Mouse (Mus musculus) stomach, embryonic 14.5 days (tissue): ENCODE measurements around the gene Celsr3. TPM values are rescaled to one million over a fixed set of nuclear protein-coding genes. Genes with fewer than 3 reads are reported as not detected.
A peak's percentile ranks its signal among the peaks of the same experiment; 100 is the strongest.

Source experiments
- ATAC-seq: fragments of 200-750 bp; cut with Nextera tagmentation; 2 replicates; pipeline ENCODE4 v1.8.0; 2017; ENCODE audit warnings: low read depth, moderate TSS enrichment; ENCODE audit not compliant: insufficient number of reproducible peaks, insufficient read depth, low FRiP score
- H3K27ac ChIP-seq: fragments of 300-500 bp; sonication (generic); 2 replicates; pipeline ENCODE4 v1.5.1; 2014; ENCODE audit warnings: mild to moderate bottlenecking, low read length, moderate library complexity, mixed read lengths
- H3K27me3 ChIP-seq: fragments of 300-500 bp; sonication (generic); 2 replicates; pipeline ENCODE4 v1.6.1; 2014; ENCODE audit warnings: low read length, control low read depth, mixed read lengths; ENCODE audit not compliant: control insufficient read depth, insufficient read depth
- H3K36me3 ChIP-seq: fragments of 300-500 bp; sonication (generic); 2 replicates; pipeline ENCODE4 v1.6.1; 2014; ENCODE audit warnings: mild to moderate bottlenecking, control low read depth, low read length, moderate library complexity, mixed read lengths; ENCODE audit not compliant: control insufficient read depth, insufficient read depth
- H3K4me1 ChIP-seq: fragments of 300-500 bp; sonication (generic); 2 replicates; pipeline ENCODE4 v1.6.1; 2014; ENCODE audit warnings: low read length, control low read depth, mixed read lengths; ENCODE audit not compliant: control insufficient read depth, insufficient read depth
- H3K4me2 ChIP-seq: fragments of 300-500 bp; sonication (generic); replicated peaks from 2 replicates; pipeline ENCODE4 v1.6.1; 2014; ENCODE audit warnings: low read depth, low read length, control low read depth
- H3K4me3 ChIP-seq: fragments of 300-500 bp; sonication (generic); 2 replicates; pipeline ENCODE4 v1.5.1; 2014; ENCODE audit warnings: low read depth, low read length, control low read depth
- H3K9ac ChIP-seq: fragments of 300-500 bp; sonication (generic); replicated peaks from 2 replicates; pipeline ENCODE4 v1.6.1; 2014; ENCODE audit warnings: low read depth, mild to moderate bottlenecking, control low read depth, low read length, moderate library complexity, mixed read lengths
- H3K9me3 ChIP-seq: fragments of 300-500 bp; sonication (generic); 2 replicates; pipeline ENCODE4 v1.6.1; 2016; ENCODE audit warnings: low read depth, low read length, control low read depth; ENCODE audit not compliant: control insufficient read depth
- WGBS: fragments of 180-500 bp; shearing (Covaris S2); extraction: QIAGEN DNeasy Blood & Tissue Kit; methylation state at CpG from one replicate; pipeline ENCODE4 v1.1.7; 2014; 5-methylcytosine and 5-hydroxymethylcytosine counted together
- polyA plus RNA-seq: library from polyadenylated mRNA; unstranded; fragments of >200 nt; fragmentation: Nextera tagmentation; extraction: Ambion mirVana; gene quantifications from 2 replicates; pipeline ENCODE4 v1.2.1, GENCODE M21; 2014

Gene Celsr3
- polyA plus RNA-seq, 1 experiment from 2014 or later, result 1.8 TPM

- Histone ChIP-seq H3K9me3 (no peaks in the 10 kb centered on the region), H3K4me2 (peak overlapping the region; percentile 84), H3K9ac (no peak overlapping the region; the same call in 1 of the 2 replicates), H3K4me3 (peak overlapping the region; percentile 79), H3K27me3 (no peaks in the 10 kb centered on the region), H3K36me3 (peaks cover 27% of the 10 kb centered on the region), H3K27ac (0 out of 2 replicates have a peak overlapping the region, but pooled peaks have one; percentile 15), H3K4me1 (peaks cover 16% of the 10 kb centered on the region; the same call in 1 of the 2 replicates)
- WGBS, result 67% methylated on average over 5 of the region's 5 CpGs
- ATAC-seq, result no peak
These were observed 16.9 kb upstream of the Celsr3 start for GRCm38 (mm10) chr9:108809188-108809587.

GRCm38 (mm10) chr9:108809723-108810122 lies 16.4 kb upstream of the Celsr3 start:
- H3K4me2 ChIP-seq, result peak overlapping the region; percentile 84; the same call in 1 of the 2 replicates
- no peak for ATAC-seq
- 0 out of 2 replicates have a peak overlapping the region, but pooled peaks have one; percentile 15 for H3K27ac ChIP-seq
- 68% methylated on average over 6 of the region's 6 CpGs for whole genome bisulfite sequencing
- no peak overlapping the region for H3K4me3 ChIP-seq
- no peaks in the 10 kb centered on the region for H3K27me3 ChIP-seq
- no peaks in the 10 kb centered on the region for H3K9me3 ChIP-seq
- H3K9ac ChIP-seq, result no peak overlapping the region
- H3K36me3 ChIP-seq, result peaks cover 22% of the 10 kb centered on the region
- peaks cover 16% of the 10 kb centered on the region; the same call in 1 of the 2 replicates for H3K4me1 ChIP-seq

- no peak for ATAC-seq
- Histone ChIP-seq H3K9me3 (no peaks in the 10 kb centered on the region), H3K4me1 (peaks cover 16% of the 10 kb centered on the region; the same call in 1 of the 2 replicates), H3K36me3 (peaks cover 22% of the 10 kb centered on the region), H3K9ac (no peak overlapping the region), H3K27ac (no peak overlapping the region), H3K4me3 (no peak overlapping the region), H3K4me2 (no peak overlapping the region), H3K27me3 (no peaks in the 10 kb centered on the region)
- WGBS, result 83% methylated on average over 5 of the region's 5 CpGs
These were observed 15.6 kb upstream of the Celsr3 start for GRCm38 (mm10) chr9:108810516-108810915.

GRCm38 (mm10) chr9:108815557-108815956 lies 10.6 kb upstream of the Celsr3 start:
- 83% methylated on average over 7 of the region's 7 CpGs for WGBS
- no peak overlapping the region for H3K27ac ChIP-seq
- H3K27me3 ChIP-seq, result no peaks in the 10 kb centered on the region
- ATAC-seq, result no peak
- no peak overlapping the region for H3K9ac ChIP-seq
- H3K4me3 ChIP-seq, result no peak overlapping the region
- H3K9me3 ChIP-seq, result no peaks in the 10 kb centered on the region
- H3K36me3 ChIP-seq, result peaks cover 27% of the 10 kb centered on the region
- no peak overlapping the region for H3K4me2 ChIP-seq
- H3K4me1 ChIP-seq, result no peaks in the 10 kb centered on the region

GRCm38 (mm10) chr9:108819495-108819894 lies 6.6 kb upstream of the Celsr3 start:
- Histone ChIP-seq H3K27ac (no peak overlapping the region), H3K4me3 (no peak overlapping the region), H3K9me3 (no peaks in the 10 kb centered on the region), H3K4me1 (no peaks in the 10 kb centered on the region), H3K4me2 (no peak overlapping the region), H3K9ac (no peak overlapping the region), H3K27me3 (peaks cover 12% of the 10 kb centered on the region; the same call in 1 of the 2 replicates), H3K36me3 (peaks cover 18% of the 10 kb centered on the region)
- ATAC-seq, result no peak
- WGBS, result 68% methylated on average over 3 of the region's 3 CpGs

- no peak for ATAC-seq
- peaks cover 17% of the 10 kb centered on the region for H3K36me3 ChIP-seq
- H3K9ac ChIP-seq, result no peak overlapping the region
- H3K4me3 ChIP-seq, result no peak overlapping the region
- H3K27ac ChIP-seq, result no peak overlapping the region
- no peak overlapping the region for H3K4me2 ChIP-seq
- peaks cover 18% of the 10 kb centered on the region for H3K27me3 ChIP-seq
- WGBS, result 65% methylated on average over 5 of the region's 5 CpGs
- no peaks in the 10 kb centered on the region for H3K9me3 ChIP-seq
- H3K4me1 ChIP-seq, result no peaks in the 10 kb centered on the region
These were observed 6.0 kb upstream of the Celsr3 start for GRCm38 (mm10) chr9:108820077-108820476.

- Histone ChIP-seq H3K36me3 (no peaks in the 10 kb centered on the region), H3K9ac (no peak overlapping the region), H3K27me3 (peaks cover 52% of the 10 kb centered on the region), H3K27ac (no peak overlapping the region), H3K4me1 (no peaks in the 10 kb centered on the region), H3K9me3 (no peaks in the 10 kb centered on the region), H3K4me2 (no peak overlapping the region; the same call in 1 of the 2 replicates), H3K4me3 (no peak overlapping the region)
- ATAC-seq, result no peak
- WGBS, result 4% methylated on average over 25 of the region's 25 CpGs
These were observed 1.9 kb upstream of the Celsr3 start for GRCm38 (mm10) chr9:108824144-108824685.

GRCm38 (mm10) chr9:108824755-108825413 lies 1.2 kb upstream of the Celsr3 start:
- Histone ChIP-seq H3K36me3 (no peaks in the 10 kb centered on the region), H3K4me1 (no peaks in the 10 kb centered on the region), H3K4me2 (no peak overlapping the region), H3K4me3 (no peak overlapping the region), H3K27ac (no peak overlapping the region), H3K9me3 (no peaks in the 10 kb centered on the region), H3K27me3 (peaks cover 52% of the 10 kb centered on the region), H3K9ac (no peak overlapping the region)
- ATAC-seq, result no peak
- under 1% methylated on average over 31 of the region's 31 CpGs for WGBS
